Mouse (Mus musculus): Measurements from ENCODE around the gene Ube2n.

DNA sequence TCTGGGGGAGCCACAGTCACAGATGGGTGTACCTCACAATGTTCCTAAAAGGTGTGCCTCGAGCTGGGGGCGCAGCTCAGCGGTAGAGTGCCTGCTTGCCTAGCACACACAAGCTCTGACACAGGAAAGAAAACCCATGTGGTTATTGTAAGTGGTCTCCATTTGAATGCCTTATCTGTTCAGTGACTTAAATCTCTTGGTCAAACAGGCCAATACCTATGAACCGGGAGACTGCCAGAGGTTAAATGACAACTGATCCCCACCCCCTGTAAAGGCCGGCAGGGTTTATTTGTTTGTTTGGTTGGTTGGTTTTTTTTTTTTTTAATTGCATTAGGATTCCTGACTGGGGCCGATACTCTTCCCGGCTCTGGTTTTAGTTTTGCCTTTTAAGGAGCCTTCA is 44.5 kb downstream of the Ube2n start:
- TF ChIP-seq FLI1 (IDR thresholded peaks at IDR 0.05; ENCODE audit: low read length) (no peak), GATA1 (IDR thresholded peaks at IDR 0.05; ENCODE audit: borderline replicate concordance, low read length) (no peak)
